Mouse (Mus musculus): ENCODE results near the gene Vrk1.

Vrk1 gene

DNA sequence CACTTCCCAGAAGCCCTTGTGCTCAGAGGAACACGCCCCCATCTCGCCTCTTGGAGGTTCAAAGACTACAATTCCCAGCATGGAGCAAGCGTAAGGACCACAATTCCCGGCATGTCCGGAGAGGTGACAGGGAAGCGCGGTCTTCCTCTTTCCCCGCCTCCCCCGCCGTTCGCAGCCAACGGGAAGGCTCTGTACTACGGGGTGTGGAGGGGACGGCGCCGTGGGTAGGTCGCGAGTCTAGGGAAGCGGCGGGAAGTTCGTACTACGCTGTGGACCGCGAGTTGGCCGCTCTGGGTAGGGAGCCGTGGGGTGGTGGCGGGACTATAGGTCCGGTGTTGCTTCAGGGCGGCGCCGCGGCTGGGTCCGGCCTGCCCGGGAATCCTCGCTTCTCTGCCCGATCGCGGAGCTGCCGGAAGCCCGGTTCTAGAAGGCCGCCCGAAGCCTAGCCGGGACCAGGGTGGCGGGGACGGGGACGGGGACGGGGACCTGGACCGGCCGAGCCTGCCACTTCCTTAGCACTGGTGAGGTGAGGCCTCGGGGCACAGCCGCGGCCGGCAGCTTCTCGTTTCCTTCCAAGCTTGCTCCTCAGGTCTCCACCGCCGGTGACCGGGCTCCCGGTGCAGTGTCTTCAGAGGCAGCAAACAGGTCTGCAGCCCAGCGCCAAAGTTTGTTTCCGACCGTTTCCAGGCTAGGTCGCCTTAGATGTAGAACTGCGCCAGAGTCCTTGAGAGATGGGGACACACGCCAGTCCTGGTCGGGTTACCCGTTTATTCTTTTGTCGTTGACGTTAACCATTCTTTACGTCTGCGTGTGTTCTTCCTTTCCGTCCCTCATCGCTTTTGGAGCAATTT lies at the start of gene Vrk1:
Gene Vrk1 (plus strand): TSS at position 164 of the 851 bp plus-strand sequence.
- peak; percentile 98 for DNase-seq (ENCODE audit: low read depth, low spot score)

DNA sequence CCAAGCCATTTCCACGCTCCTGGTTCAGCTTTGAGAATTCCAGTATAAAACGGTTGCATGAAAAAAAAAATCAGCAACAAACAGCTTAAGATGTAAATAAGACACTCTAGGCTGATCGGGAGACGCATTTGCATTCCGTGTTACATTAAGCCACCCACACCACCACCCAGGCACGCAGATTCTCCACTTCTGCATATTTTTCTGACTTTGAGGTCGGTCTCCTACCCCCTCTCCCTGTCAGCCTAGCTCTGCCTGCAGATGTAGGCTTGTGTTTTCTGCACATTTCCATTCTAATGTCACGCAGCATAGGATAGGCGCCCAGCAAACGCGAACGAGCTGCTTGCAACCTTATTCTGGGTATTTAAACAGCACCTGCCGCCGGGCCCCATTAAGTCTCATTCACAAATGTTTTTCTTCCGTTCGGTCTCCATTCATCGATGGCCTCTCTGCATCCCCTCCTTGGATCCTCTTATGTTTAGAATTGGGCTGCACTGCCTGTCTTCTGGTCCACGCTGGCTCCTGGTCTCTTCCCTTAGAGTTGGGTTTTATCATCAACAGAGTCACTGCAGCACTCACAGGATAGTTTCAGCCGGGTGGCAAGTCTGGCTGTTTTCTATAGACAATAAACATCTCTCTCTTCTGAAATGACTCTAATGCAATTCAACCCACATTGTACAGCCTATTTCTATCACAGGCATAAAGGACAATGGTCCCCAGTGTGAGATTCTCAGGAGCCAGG lies 49.3 kb upstream of the Vrk1 start:
- no peak for DNase-seq (ENCODE audit: low read depth, low spot score)

DNA sequence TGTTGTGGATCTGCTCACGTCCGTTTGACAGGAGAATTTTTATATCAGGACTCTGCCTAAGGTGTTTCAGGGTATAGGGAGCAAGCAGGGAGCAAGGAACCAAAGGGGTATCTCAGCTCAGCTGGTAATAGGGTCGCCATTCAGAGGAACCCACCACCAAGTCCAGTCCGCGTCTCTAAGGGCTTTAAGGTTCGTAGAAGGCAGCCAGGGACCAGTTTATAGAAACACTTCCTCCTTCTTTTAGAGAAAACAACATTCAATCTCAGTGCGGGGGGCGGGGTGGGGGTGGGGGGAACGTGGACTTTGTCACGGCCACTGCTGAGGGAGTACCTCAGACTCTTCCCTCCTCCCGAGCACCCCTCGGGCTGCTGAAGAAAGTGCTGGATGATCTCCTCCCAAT lies 48.4 kb upstream of the Vrk1 start:
- DNase-seq (ENCODE audit: low read depth, low spot score) = no peak

DNA sequence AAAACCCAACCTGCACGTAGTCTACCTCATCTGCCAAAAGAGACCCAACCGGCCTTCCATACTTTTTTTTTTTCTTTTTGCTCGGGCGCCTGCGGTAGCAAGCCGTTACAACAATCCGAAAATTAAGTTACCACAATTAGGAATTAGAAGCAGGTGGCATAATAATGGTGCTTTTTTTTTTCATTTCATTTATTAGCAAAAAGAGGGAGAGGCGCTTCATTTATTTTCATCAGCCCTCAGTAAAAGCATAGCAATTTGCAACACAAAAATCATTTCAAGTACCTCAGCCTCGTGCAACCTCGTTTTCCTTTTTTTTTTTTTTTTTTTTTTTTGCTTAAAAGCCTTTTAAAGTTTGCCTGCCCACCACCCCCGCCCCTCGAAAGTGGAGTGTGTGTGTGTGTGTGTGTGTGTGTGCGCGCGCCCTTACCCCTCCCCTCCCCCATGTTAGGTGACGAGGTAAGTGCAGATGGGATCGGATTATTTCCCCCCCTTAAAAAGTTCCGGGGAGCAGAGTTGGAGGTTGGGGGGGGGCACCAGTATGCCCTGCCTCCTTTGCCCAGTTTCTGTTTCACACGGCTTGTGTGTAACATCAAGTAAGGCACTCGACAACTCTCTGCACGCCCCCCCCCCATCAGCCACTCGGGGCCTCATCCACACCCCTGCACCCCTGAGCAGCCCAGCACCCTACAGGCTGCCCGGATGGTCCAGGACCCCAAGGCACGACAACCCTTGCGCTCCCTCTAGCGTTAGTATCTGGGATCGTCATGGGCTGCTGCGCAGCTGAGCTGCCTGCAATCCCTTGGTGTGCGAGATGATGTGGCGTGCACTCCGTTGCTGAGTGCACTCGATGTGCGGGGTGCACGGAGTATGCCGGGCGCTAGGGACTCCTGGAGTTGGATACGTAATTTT lies 47.7 kb upstream of the Vrk1 start:
- DNase-seq (ENCODE audit: low read depth, low spot score) = peak; percentile 87

DNA sequence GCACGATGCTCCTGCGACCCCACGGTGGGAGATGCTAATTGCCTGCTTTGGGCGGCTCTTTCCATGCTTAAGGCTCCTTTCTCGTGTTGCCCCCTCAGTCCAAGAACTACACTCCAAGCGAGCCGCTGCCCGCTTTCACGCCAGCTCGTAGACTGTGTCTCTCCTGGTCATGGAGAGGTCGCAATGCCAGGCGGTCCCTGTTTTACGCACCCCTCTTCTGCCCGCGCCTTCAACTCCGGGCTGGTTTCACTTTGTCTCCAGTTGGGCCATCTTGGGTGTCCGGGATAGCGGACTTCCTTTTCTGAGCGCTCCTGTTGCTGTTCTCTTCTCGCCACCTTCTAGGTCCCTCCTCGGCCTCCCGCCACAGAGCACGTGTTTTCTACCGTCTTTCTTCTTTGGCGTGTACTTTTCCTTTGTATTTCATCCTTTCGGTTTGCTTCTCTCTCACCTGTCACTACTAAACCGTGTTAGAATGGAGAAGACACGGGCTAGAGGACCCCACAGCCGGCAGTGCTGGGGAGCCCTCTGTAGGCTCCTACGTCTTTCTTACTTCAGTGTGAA lies 46.9 kb upstream of the Vrk1 start:
- DNase-seq (ENCODE audit: low read depth, low spot score) = no peak

DNA sequence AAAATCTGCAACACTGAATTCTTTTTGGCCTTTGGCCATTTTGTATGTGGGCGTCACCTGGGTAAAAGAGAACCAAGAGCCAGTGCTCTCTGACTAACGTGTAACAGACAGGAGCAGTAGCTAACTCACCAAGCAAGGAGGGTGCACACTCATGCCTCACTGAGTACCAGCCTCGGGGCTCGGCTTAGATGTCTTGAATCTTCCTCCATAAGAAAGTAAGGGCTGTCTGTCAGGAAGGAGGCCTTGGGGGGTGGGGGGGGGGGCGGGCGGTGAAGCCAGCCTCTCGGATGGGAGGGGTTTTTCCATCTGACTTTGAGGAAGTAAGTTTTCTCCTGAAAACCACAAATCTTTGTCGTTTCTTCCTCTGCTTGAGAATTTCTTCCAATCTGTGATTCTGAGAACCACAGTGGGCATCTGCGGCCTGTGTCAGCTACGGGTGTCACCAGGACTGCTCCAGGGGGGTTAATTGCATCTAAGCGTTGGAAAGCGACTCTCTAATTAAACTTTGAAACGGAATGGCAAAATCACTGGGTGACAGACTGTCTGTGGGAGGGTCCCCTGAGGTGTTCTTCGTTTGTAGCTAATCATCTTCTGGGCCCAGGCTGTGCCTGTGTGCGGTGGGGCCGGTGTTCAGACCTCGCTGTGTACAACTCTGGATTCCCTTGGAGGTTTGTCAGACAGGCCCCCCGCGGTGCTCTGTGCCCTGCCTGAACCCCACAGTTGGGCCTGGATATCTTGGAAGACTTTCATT lies 43.0 kb upstream of the Vrk1 start:
- DNase-seq (ENCODE audit: low read depth, low spot score) = no peak

DNA sequence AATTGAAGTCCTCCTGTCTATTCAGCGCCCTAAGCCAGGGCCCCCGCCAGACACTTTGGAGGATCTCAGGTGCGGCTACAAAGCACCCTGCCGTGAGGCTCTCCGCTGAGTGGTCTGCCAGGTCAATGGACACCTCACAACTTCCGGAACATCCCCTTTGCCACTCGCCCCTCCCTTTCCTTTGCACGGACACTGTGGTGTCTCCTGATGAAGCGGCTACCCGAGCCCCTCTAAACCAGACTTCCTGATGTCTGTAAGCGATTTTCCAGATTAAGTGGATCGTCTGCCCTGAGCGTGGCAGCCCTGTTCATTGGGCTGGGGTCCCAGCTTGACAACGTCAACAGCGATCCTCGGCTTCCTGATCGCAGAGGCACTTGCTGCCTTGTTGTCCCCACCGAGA lies 42.2 kb upstream of the Vrk1 start:
- no peak for DNase-seq (ENCODE audit: low read depth, low spot score)

DNA sequence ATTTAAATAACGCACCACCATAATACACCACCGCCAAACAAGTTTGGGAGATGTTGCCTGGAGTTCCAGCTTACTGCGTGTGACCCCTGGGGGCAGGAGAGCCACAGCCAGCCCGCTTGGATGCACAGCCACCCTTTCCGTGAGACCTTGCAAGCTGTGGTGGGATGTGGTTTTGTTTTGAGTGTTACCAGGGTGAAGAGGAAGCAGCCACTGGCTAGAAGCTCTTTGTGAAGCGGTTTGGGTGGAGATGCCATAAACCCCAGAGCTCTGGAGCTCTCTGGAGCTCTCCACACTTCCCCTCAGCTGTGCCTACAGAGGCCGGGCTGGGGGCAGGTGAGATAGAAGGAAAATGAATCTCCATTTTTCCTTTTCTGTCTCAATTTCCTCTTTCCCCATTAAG lies 38.8 kb upstream of the Vrk1 start:
- DNase-seq (ENCODE audit: low read depth, low spot score) = no peak

DNA sequence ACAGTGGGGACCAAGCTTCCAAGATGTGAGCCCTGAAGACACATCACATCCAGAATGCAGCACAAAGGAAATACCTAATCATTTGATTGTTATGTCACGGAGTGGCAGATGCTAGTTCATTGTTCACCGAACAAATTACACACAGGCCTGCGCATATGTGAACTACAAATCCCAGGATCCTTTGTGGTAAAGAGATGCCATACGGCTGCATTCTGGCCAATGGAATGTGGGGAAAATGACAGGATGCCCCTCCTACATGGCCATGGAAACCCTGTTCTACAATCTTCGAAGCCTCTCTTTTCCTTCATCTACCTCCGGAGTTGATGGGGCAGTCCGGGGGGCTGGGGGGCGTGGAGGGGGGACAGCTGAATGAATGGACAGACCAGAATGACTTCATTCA lies 37.4 kb upstream of the Vrk1 start:
- no peak for DNase-seq (ENCODE audit: low read depth, low spot score)

DNA sequence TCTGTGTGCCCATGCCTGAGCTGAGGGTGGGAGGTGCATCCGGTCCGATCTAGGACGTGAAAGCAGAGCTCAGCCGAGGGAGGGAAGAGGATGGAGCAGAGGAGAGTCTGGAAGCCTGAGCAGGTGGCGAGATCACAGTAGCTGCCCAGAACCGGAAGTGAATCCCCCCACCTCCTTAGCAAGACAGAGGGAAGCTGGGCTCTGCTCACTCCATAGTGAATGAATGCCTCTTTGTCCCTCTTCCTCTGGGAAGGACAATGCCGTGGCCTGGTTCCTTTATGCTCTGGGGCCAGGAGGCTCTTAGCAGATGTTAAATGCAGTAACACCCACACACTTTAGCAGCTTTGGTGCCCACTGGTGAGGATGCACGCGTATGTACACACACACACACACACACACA lies 36.3 kb upstream of the Vrk1 start:
- no peak for DNase-seq (ENCODE audit: low read depth, low spot score)

DNA sequence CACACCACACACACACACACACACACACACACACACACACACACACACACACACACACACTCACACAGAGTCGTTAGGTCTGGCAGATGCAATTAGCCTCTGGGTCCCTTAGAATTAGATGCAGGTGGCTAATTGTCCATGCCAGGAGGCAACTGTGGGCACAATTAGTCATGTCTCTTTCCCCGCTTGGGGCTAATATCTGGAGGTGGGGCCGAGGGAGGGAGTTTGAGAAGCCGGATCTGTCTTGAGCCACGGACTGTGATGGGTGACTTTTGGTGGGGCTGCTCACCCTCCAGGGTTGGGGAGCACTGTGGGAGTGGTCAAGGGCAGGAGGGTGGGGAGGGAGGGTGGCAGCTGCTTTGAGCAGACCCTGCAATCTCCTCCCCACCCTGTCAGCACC lies 35.9 kb upstream of the Vrk1 start:
- no peak for DNase-seq (ENCODE audit: low read depth, low spot score)

DNA sequence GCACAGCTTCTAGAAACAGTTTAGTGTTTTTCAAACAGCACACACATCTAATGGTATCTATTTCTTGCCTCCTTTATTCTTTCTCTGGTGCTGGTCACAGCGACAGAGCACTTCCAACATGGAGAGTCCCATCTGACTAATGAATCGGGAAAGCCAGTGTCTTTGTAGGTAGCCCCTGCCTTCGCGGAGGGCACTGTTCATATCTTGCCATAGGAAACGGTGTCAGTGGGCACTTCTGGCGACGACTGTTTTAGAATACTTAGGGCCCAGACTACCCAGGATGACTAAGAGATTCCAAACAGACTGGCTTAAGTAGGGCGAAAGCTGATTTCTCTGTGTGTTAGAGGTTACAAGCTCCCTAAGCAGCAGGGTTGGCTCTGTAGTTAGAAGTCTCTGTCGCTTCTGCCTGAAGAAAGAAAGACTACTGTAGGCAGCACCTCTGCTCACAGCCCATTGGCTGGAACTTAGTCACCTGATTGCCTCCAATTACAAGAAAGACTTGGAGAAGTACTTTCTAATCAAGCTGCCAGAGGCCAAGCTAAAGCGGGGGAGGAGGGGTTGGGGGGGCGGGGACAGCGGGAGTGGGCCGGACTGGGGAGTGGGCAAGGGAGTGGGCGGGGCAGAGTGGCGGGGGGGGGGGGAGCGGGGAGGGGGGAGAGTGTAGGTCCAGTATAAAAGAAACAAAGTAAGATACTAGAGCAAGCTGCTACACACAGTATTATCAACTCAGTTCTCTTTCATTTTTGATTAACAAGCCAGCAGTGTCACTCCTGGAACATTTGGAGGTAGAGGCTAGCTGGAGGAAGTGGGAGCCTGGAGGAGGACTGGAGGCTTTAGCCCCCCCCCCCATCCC lies 28.7 kb upstream of the Vrk1 start:
- DNase-seq (ENCODE audit: low read depth, low spot score) = peak; percentile 9

DNA sequence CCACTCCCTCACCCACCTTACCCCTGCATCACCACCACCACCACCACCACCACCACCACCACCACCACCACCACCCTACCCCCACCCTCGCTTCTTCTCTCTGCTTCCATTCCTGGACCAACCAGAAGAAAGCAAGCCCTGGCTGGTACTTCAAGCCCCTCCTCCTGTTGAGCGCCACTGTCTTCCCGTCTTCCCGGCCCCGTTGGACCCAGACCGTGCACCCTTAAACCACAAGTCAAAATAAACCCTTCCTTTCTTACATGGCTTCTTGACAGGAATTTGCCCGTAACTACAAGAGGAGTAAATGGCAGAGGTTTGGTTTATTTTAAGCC lies 28.1 kb upstream of the Vrk1 start:
- DNase-seq (ENCODE audit: low read depth, low spot score) = no peak

DNA sequence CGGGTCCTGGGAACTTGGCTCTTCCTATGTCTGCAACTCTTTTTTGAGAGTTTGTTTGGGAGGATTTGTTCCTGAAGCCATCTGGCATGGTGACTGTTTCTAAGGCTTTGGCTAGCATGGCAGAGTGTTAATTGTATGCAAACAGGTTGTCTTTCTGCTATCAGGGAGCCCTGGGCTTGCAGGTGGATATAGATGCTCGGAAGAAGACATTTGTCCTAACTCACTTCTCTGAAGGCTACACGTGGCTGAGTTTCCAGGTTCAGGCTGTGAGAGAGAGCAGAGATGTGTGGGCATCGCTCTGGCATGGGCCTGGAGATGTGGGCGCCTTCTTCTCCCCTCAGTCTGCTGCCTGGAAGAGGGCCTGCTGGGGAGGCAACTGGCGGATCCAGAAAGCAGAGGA lies 27.4 kb upstream of the Vrk1 start:
- DNase-seq (ENCODE audit: low read depth, low spot score) = no peak

DNA sequence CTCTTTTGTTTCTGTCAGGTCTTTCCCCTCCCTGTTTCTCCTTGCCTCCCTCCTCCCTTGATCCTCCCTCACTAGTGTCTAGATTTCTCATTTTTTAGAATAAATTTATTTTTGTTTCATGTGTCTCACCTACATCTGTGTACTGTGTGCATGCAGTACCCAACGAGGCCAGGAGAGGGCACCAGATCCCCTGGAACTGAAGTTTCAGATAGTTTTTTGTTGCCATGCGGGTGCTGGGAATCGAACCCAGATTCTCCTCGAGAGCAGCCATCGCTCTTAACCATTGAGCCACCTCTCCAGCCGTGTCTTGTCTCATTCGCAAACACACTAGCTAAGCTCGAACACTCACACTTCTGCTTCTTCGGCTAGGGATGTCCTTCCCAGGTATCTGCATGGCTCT lies 26.5 kb upstream of the Vrk1 start:
- DNase-seq (ENCODE audit: low read depth, low spot score) = no peak

DNA sequence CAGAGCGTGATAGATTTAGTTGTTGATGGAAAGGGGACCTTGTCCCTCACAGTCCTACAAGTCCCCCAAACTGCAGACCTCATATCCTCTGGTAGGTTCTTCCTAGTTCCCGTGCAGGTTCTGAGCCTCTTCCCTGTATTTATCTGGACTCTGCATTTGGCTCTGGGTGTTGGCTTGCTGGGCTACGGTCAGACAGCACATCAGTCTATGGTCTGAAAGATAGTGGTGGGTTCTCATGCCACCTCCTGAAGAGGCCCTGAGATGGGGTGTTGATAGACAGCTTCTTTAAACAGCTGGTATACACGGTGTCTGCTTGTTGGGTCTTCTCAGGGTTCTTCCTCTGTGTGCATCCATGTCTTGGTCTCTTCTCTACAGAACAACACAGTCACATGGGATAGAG lies 21.6 kb upstream of the Vrk1 start:
- no peak for DNase-seq (ENCODE audit: low read depth, low spot score)

DNA sequence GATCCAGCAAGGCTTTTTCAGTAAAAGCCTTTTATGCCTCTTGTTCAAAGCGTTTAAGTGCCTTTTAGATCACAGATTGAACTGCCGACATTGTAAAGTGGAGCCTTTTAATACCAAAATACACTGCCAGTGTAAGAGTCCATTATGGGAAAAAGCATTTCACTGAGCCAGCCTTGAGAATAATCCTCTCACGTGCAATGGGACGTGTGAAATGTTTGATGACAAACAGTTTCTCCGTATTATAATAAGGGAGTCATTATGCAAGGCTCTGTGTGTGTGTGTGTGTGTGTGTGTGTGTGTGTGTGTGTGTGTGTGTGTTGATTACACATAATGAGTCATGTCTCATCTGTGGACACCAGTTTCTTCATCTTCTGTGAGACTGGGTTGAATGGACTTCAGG lies 17.3 kb upstream of the Vrk1 start:
- no peak for DNase-seq (ENCODE audit: low read depth, low spot score)

DNA sequence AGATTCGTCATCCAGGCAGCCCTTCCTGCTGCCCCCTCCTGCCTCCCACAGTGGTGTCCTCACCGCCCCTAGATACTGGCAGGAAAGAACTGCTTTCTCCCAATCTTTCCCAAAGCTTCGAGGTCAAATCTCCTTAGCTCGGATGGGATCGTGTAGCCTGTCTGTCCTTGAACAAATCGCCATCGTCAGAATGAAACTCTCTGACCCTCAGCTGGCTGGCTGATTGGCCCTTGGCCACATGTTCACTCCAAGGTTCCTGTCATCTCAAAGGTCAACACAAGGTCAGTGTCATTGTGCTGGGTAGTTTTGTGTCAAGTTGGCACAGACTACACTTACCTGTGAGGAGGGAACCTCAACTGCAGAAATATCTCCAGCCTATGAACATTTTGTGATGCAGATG lies 16.7 kb upstream of the Vrk1 start:
- no peak for DNase-seq (ENCODE audit: low read depth, low spot score)

DNA sequence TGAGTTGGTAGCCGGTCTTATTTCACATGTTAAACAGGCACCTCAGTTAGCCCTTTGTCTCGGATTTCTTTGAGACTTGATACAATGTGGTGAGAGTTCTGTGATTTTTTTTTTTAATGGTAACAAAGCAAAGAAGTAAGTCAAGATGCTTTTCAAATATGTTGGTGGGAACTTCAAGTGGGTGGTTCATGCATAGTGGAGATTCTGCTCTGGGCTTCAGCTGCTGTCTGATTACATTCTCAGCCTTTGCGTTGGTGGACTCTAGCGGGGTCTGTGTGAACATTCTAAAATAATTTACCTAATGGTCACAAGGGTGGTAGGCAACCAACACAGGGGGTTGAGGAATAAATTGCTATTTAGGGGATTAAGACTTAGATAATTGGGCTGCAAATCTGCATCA lies 14.1 kb upstream of the Vrk1 start:
- DNase-seq (ENCODE audit: low read depth, low spot score) = no peak

DNA sequence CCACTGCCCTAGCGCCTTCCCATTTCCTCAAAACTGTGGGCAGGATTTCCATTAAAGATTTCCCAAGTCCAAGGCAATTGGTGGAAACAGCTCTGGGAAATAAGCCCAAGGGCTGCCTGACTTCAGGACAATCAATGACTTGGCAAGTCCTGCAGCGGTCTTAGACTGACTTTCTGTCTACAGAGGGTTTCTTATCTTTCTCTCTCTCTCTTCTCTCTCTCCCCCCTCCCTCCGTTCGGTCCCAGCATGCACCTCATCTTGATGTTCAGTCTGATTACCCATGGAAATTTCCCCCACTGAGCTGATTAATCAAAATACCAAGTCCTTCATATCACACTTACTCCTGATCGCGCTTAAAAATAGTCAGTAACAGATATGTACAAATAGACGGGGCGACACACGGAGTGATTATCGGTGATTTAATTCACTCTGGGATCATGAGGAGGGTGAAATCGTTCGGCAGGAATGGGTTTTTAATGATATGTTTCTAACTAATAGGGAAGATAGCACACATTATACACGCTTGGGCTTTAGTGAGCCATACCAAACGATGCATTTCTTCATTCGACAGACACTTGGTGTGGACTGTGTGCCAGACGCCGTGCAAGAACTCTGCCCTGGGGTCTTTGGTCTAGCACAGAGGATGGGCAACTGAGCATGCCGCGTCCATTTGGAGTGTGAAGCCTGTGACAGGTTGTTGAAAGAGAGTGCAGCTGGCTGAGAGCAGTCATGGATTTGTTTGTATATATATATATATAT lies 12.8 kb upstream of the Vrk1 start:
- DNase-seq (ENCODE audit: low read depth, low spot score) = no peak
